Mouse (Mus musculus) ES-Bruce4 (cell line): ENCODE measurements around the gene Gm26602. TPM values are rescaled to one million over a fixed set of nuclear protein-coding genes. Genes with fewer than 3 reads are reported as not detected.
A peak's percentile ranks its signal among the peaks of the same experiment; 100 is the strongest.

Source experiments
- H3K27ac ChIP-seq: 2 replicates; pipeline ENCODE4 v1.5.1; 2012; ENCODE audit warnings: low read length, inconsistent platforms; ENCODE audit not compliant: insufficient read depth
- H3K27me3 ChIP-seq: 2 replicates; pipeline ENCODE4 v1.6.1; 2012; ENCODE audit warnings: mild to moderate bottlenecking, low read length, inconsistent platforms; ENCODE audit not compliant: control insufficient read depth, poor library complexity, insufficient read depth, severe bottlenecking
- H3K36me3 ChIP-seq: 2 replicates; pipeline ENCODE4 v1.6.1; 2012; ENCODE audit warnings: inconsistent platforms, mild to moderate bottlenecking, low read length, moderate library complexity; ENCODE audit not compliant: control insufficient read depth, poor library complexity, insufficient read depth, severe bottlenecking
- H3K4me1 ChIP-seq: one replicate; pipeline ENCODE4 v1.8.1; 2011; ENCODE audit warnings: low read length; ENCODE audit not compliant: control insufficient read depth, insufficient read depth
- H3K4me3 ChIP-seq: 2 replicates; pipeline ENCODE4 v1.5.1; 2011; ENCODE audit warnings: low read depth, mild to moderate bottlenecking, low read length
- H3K9ac ChIP-seq: 2 replicates; pipeline ENCODE4 v1.6.1; 2012; ENCODE audit warnings: low read depth, mild to moderate bottlenecking, inconsistent platforms; ENCODE audit not compliant: poor library complexity, severe bottlenecking
- H3K9me3 ChIP-seq: replicated peaks from 2 replicates; pipeline ENCODE4 v1.6.1; 2012; ENCODE audit warnings: mild to moderate bottlenecking, low read length, inconsistent platforms; ENCODE audit not compliant: control insufficient read depth, poor library complexity, insufficient read depth, severe bottlenecking
- CTCF ChIP-seq: IDR thresholded peaks from one replicate; pipeline ENCODE4 v1.8.1; 2011; ENCODE audit warnings: low read depth, low read length
- EP300 ChIP-seq: IDR thresholded peaks from 2 replicates; pipeline ENCODE4 v1.6.1; 2011; ENCODE audit warnings: low read depth, low read length; ENCODE audit not compliant: insufficient read depth
- POLR2A ChIP-seq: IDR thresholded peaks from one replicate; pipeline ENCODE4 v1.8.1; 2011; ENCODE audit warnings: low read length; ENCODE audit not compliant: insufficient read depth
- polyA plus RNA-seq: library from polyadenylated mRNA; stranded (reverse); fragments of >200 nt; gene quantifications from 2 replicates; pipeline ENCODE4 v1.2.4, GENCODE M21; 2011; ENCODE audit warnings: low read depth; ENCODE audit not compliant: missing spikeins, insufficient read depth, insufficient read length

The Gm26602 gene
- polyA plus RNA-seq, 1 experiment, result not detected

DNA sequence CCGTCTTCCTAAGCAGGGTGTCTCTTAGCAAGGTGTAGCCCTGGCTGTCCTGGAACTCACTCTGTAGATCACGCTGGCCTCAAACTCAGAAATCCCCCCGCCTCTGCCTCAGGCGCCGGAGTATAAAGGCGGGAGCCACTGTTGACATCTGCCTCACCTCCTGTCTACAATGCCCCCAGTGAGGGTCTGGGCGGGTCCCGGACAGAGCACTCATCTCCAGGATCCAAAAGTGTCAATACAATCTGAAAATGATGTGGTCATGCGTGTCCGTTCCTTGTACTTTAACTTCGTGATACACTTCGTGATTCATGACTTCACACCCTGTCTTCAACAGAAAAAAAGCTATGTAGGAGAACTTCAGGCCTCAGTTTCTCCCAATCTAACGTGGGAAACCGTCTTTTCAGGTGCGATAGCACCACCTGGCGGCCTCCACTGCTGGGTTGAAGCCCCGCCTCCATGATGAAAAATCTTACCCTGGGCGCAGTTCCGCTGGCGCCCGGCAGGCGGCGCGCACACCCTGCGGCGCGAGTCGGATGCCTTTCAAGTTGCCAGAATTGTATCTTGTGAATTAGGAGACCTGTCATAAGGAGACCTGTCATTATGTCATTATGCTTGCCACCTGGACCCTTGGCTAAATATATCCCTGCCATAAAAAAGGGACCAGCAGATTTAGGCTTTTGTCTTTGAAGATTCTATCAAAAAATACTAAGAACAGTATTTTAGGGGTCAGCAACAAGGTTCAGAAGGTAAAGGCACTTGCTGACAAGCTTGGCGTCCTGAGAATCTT is 14.5 kb downstream of the Gm26602 start:
- peaks cover 4% of the 10 kb centered on the region for H3K4me1 ChIP-seq
- H3K9ac ChIP-seq, result no peak overlapping the region
- peak; percentile 56; the same call in 1 of the 2 replicates for TF ChIP-seq EP300
- no peak for TF ChIP-seq POLR2A
- TF ChIP-seq CTCF, result peak; percentile 99
- no peak overlapping the region for H3K27ac ChIP-seq
- no peaks in the 10 kb centered on the region for H3K9me3 ChIP-seq
- H3K27me3 ChIP-seq, result no peaks in the 10 kb centered on the region
- no peaks in the 10 kb centered on the region for H3K36me3 ChIP-seq
- H3K4me3 ChIP-seq, result no peak overlapping the region

DNA sequence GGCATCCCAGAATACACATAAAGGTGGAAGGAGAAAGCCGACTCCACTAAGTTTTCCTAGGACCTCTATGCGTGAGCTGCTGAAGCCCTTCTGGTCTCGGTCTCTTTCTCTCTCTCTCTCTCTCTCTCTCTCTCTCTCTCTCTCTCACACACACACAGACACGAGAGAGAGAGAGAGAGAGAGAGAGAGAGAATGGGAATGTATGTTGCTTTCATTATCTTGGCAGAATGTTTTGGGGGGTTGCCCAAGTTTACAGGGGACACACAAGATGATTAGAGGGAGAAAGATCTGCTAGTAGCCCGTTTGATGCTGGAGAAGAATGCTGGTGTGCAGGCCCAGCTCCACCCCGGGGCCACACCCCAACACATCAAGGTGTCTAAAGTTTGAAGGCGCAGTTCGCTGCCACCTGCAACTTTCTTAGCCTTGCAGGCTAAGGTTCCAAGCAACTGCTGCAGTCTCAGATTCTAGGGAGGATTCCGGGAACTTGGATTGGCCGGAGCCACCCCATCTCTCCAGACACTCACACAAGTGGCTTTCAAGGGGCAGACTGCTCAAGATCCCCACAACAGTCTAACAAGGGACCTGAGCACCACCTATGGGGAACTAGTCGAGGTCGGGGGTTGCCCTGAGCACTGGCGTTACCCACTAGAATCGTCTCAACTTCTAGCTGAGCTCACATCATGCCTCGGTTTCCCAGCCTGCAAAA is 15.3 kb downstream of the Gm26602 start:
- no peak overlapping the region for H3K27ac ChIP-seq
- no peaks in the 10 kb centered on the region for H3K36me3 ChIP-seq
- H3K4me1 ChIP-seq, result no peaks in the 10 kb centered on the region
- H3K9me3 ChIP-seq, result no peaks in the 10 kb centered on the region
- H3K27me3 ChIP-seq, result no peaks in the 10 kb centered on the region
- H3K9ac ChIP-seq, result peak overlapping the region; percentile 88
- TF ChIP-seq POLR2A (no peak), CTCF (no peak), EP300 (no peak)
- H3K4me3 ChIP-seq, result peak overlapping the region; percentile 86

DNA sequence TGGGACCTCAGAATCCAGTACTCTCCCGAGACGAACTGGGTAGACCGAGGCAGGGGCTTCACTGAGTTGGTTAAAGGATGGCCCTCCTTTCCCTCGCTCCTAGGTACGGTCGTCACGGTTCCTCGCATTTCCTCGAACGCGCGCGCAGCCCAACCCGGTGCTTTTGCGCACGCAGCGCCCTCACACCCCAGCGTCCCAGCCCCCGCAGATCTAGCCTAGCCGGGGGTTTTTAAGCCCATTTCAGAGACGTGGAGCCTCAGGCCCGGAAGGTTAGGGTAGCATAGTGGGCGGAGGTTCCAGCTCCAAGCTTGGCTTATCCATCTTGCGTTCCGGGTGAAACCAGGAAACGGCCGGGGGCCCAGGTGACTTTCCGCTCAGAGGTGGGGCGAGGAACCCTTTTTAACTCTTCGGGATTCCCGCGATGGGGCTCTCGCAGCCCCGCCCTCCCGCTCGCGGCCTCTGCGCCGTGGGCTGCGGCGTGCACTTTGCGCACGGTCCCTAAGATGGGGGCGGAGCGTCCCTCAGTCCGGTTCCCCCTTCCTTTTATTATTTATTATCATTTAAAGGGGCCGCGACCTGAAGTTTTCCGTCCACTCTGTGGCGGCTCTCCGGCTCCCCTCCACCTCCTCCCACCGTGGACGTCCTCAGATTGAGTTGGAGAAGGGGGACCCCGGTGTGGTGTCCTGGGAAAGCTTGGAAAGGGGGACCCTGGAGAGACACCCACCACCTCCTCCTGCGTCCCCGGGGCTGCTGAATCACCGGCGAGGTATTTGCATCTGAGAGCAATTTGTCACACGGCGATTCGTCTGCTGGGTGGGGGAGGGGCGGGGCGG is 16.1 kb downstream of the Gm26602 start, which contains the start of gene Arid3a:
TSS of gene Arid3a (plus strand) at position 553 of the 833 bp plus-strand sequence.
- no peaks in the 10 kb centered on the region for H3K4me1 ChIP-seq
- peak; percentile 53; the same call in 1 of the 2 replicates for TF ChIP-seq EP300
- TF ChIP-seq CTCF, result no peak
- no peaks in the 10 kb centered on the region for H3K36me3 ChIP-seq

DNA sequence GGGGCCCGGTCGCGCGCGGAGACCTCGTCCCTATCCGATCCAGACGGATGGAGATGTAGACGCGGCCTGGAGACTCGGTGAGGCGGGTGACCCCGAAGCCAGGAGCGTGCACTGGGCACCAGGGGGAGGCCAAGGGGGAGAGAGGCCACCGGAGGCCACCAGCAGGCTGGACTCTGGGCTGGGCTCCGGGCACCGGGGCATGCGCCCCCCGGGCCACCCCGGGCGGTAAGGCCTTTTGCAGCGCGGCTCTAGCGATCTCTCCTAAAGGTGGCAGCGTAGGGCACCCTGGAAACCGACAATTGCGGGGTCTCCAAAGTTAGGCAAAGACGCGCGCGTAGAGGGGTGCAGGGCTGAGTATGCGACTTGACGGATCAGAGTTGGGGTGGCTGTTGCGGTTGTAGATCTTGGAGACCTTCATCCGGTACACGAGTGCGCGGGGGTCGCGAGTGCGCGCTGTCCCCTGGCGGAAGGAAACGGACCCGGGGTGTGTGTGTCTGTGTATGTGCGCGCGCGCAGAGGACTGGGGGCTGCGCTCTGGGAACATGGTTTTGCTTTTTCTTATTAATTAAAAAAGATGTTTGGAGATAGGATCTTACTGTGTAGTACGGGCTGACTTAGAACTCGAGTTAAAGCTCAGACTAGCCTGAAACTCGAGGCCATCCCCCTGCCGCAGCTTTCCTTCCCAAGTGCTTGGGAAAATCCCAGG is 16.8 kb downstream of the Gm26602 start:
- no peak overlapping the region for H3K27ac ChIP-seq
- no peaks in the 10 kb centered on the region for H3K4me1 ChIP-seq
- no peaks in the 10 kb centered on the region for H3K9me3 ChIP-seq
- H3K9ac ChIP-seq, result peak overlapping the region; percentile 88
- peak overlapping the region; percentile 86 for H3K4me3 ChIP-seq
- no peaks in the 10 kb centered on the region for H3K27me3 ChIP-seq
- no peaks in the 10 kb centered on the region for H3K36me3 ChIP-seq
- TF ChIP-seq CTCF, result no peak
- TF ChIP-seq EP300, result no peak
- no peak for TF ChIP-seq POLR2A

More for the DNA sequence above, 16.1 kb downstream of the Gm26602 start, which contains the start of gene Arid3a:
- H3K27me3 ChIP-seq, result no peaks in the 10 kb centered on the region
- no peak within 1 kb of the TSS for H3K27ac ChIP-seq
- no peaks in the 10 kb centered on the region for H3K9me3 ChIP-seq
- peak within 1 kb of the TSS; percentile 86 for H3K4me3 ChIP-seq
- peak within 1 kb of the TSS; percentile 88 for H3K9ac ChIP-seq

DNA sequence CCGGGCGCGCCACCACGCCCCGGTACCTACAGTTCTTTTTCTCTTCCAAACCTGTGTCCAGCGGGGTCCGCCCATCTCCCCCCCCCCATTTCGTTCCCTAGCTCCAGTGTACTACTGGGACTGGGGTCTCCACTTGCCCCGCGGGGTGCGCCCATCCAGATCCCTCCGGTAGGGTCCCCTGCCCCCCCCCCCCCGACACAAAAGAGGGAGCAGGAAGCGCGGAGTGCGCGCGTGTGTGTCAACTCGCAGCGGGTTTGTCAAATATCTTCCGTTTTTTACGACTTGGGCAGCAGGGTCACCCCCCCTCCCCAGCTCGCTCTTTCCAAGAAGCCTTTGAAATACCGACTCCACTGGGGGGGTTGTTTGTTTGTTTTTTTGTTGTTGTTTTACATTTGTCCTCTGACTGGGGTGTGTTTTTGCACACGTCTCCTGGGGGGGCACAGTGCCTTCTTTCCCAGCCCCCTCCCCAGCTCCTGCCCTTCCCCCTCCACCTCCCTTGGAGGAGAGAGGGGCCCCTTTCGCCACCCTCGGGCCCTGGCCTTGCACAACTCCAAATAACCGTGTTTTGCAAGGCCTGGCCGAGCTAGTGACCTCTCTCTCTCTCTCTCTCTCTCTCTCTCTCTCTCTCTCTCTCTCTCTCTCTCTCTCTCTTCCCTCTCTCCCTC is 17.5 kb downstream of the Gm26602 start:
- Histone ChIP-seq H3K27me3 (no peaks in the 10 kb centered on the region), H3K4me1 (no peaks in the 10 kb centered on the region), H3K9ac (peak overlapping the region; percentile 88), H3K4me3 (peak overlapping the region; percentile 86), H3K36me3 (no peaks in the 10 kb centered on the region), H3K9me3 (no peaks in the 10 kb centered on the region), H3K27ac (no peak overlapping the region)
- TF ChIP-seq EP300 (no peak), POLR2A (no peak), CTCF (no peak)
